Mouse (Mus musculus): ENCODE measurements around the gene Dcxr.

GRCm38 (mm10) chr11:120721124-120722066 lies 5.7 kb downstream of the Dcxr start, which contains the start of gene Rac3:
- TF ChIP-seq CTCF (IDR thresholded peaks at IDR 0.05; ENCODE audit: low read depth, low read length) (no peak), POLR2A (IDR thresholded peaks at IDR 0.05; ENCODE audit: borderline replicate concordance, low read depth, low read length) (no peak)
